Mouse (Mus musculus): ENCODE measurements around the gene Rpusd2. TPM values are rescaled to one million over a fixed set of nuclear protein-coding genes. Genes with fewer than 3 reads are reported as not detected.

Rpusd2 gene
- polyA plus RNA-seq (2015; fragmentation: Nextera tagmentation; extraction: Ambion mirVana), result 1.2 and 1.4 TPM in 2 replicates

GRCm38 (mm10) chr2:119034656-119035396, at the start of gene Rpusd2:
Gene Rpusd2, plus strand, starts transcription at chr2:119034790.

GRCm38 (mm10) chr2:119028941-119029551, 5.5 kb upstream of the Rpusd2 start, which contains the start of gene Ccdc32:
Gene Ccdc32, minus strand, starts transcription at chr2:119029393.

DNA sequence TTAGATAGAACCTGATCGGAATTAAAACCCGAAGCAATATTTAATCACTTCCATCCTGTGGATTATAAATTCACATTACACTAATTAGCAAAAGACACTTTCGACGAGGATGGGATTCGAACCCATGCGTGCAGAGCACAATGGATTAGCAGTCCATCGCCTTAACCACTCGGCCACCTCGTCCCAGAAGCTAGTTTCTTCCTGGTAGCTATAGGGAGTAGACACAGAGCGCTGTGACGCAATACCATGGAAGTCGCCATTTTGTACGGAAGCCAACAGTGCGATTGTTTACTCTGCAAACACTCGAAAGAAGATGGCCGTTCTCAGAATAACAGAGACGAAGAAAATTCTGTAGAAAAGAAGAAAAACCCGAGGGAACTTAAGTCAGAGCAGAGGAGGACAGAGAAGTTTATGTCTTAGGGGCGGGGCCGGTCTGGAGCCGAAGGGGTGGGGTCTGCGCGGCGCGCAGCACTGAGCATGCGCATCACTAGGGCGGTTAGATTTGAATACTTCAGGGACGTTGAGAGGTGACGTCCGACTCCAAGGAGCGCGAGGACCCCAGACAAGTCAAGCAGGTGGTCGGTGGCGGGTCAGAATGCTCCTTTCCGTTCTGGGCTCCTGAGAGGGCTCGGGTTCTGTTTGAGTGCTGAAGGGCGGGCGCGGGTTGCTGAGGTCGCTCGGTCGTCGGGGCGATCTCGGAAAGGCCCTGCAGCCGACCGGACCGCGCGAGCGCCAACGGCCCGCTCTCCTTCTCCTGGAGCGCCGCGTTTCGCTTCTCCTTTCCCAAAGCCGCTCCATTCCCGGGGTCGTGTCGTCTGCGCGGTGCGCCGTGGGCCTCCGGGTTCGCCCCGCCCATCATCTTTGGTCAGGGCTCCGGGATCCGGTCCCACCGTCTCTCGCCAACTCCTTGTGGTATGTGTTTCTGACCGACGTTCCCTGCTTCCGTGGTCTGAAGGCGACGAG, 12.3 kb downstream of the Rpusd2 start, which contains the start of gene Knl1:
Gene Knl1 (plus strand): TSS at position 471 of the 963 bp plus-strand sequence.

Other genes with a start within 250 kb of the Rpusd2 start
- 24.9 and 29.9 TPM in 2 replicates for gene Knstrn, start 220.8 kb upstream of the Rpusd2 start, polyA plus RNA-seq (2015; fragmentation: Nextera tagmentation; extraction: Ambion mirVana)
- 26.6 and 30.6 TPM in 2 replicates for gene Ivd, start 172.8 kb upstream of the Rpusd2 start, polyA plus RNA-seq (2015; fragmentation: Nextera tagmentation; extraction: Ambion mirVana)
- 1.6 and 2.3 TPM in 2 replicates for gene Bahd1, start 134.4 kb upstream of the Rpusd2 start, polyA plus RNA-seq (2015; fragmentation: Nextera tagmentation; extraction: Ambion mirVana)
- 18.4 and 20.0 TPM in 2 replicates for gene Chst14, start 108.3 kb upstream of the Rpusd2 start, polyA plus RNA-seq (2015; fragmentation: Nextera tagmentation; extraction: Ambion mirVana)
- 17.5 and 17.8 TPM in 2 replicates for gene Ccdc32, start 5.4 kb upstream of the Rpusd2 start, polyA plus RNA-seq (2015; fragmentation: Nextera tagmentation; extraction: Ambion mirVana)
- gene Knl1, start 12.3 kb downstream of the Rpusd2 start, polyA plus RNA-seq (2015; fragmentation: Nextera tagmentation; extraction: Ambion mirVana), result 9.1 and 14.7 TPM in 2 replicates
- gene Rad51, start 78.0 kb downstream of the Rpusd2 start, polyA plus RNA-seq (2015; fragmentation: Nextera tagmentation; extraction: Ambion mirVana), result 10.8 and 15.5 TPM in 2 replicates
- 30.9 and 32.2 TPM in 2 replicates for gene Rmdn3, start 122.2 kb downstream of the Rpusd2 start, polyA plus RNA-seq (2015; fragmentation: Nextera tagmentation; extraction: Ambion mirVana)
- 1.2 and 3.8 TPM in 2 replicates for gene Gchfr, start 133.0 kb downstream of the Rpusd2 start, polyA plus RNA-seq (2015; fragmentation: Nextera tagmentation; extraction: Ambion mirVana)
- 0.10 and 0.13 TPM in 2 replicates for gene Gm14137, start 139.7 kb downstream of the Rpusd2 start, polyA plus RNA-seq (2015; fragmentation: Nextera tagmentation; extraction: Ambion mirVana)
- gene Zfyve19, start 173.8 kb downstream of the Rpusd2 start, polyA plus RNA-seq (2015; fragmentation: Nextera tagmentation; extraction: Ambion mirVana), result 28.7 and 29.3 TPM in 2 replicates
- 11.2 and 12.2 TPM in 2 replicates for gene Dnajc17, start 174.0 kb downstream of the Rpusd2 start, polyA plus RNA-seq (2015; fragmentation: Nextera tagmentation; extraction: Ambion mirVana)
- gene Ppp1r14d, start 195.1 kb downstream of the Rpusd2 start, polyA plus RNA-seq (2015; fragmentation: Nextera tagmentation; extraction: Ambion mirVana), result 0.66 and 1.1 TPM in 2 replicates
- gene Spint1, start 202.6 kb downstream of the Rpusd2 start, polyA plus RNA-seq (2015; fragmentation: Nextera tagmentation; extraction: Ambion mirVana), result 81.7 and 90.6 TPM in 2 replicates
- gene Rhov, start 236.5 kb downstream of the Rpusd2 start, polyA plus RNA-seq (2015; fragmentation: Nextera tagmentation; extraction: Ambion mirVana), result 51.8 and 56.0 TPM in 2 replicates

Data from urinary bladder, postnatal 0 days (tissue).